Mouse (Mus musculus) liver, embryonic 16.5 days (tissue): Measurements from ENCODE around the gene Gtf2e1. TPM values are rescaled to one million over a fixed set of nuclear protein-coding genes. Genes with fewer than 3 reads are reported as not detected.

Experiments used
- ATAC-seq: fragments of 200-750 bp; cut with Nextera tagmentation; 2 replicates; pipeline ENCODE4 v1.8.0; 2017; ENCODE audit warnings: low read depth, mild to moderate bottlenecking, moderate number of reproducible peaks, moderate library complexity
- H3K27ac ChIP-seq: fragments of 300-500 bp; sonication (generic); 2 replicates; pipeline ENCODE4 v1.5.1; 2014; ENCODE audit warnings: mild to moderate bottlenecking, low read length
- H3K27me3 ChIP-seq: fragments of 300-500 bp; sonication (generic); 2 replicates; pipeline ENCODE4 v1.6.1; 2014; ENCODE audit warnings: low read depth, low read length, mixed read lengths; ENCODE audit not compliant: control insufficient read depth, insufficient read depth
- H3K36me3 ChIP-seq: fragments of 300-500 bp; sonication (generic); 2 replicates; pipeline ENCODE4 v1.6.1; 2014; ENCODE audit warnings: mild to moderate bottlenecking; ENCODE audit not compliant: control insufficient read depth, insufficient read depth
- H3K4me1 ChIP-seq: fragments of 300-500 bp; sonication (generic); 2 replicates; pipeline ENCODE4 v1.6.1; 2014; ENCODE audit warnings: low read depth, low read length, mixed read lengths; ENCODE audit not compliant: control insufficient read depth
- H3K4me2 ChIP-seq: fragments of 300-500 bp; sonication (generic); 2 replicates; pipeline ENCODE4 v1.6.1; 2014; ENCODE audit warnings: low read depth, low read length, mixed read lengths
- H3K4me3 ChIP-seq: fragments of 300-500 bp; sonication (generic); 2 replicates; pipeline ENCODE4 v1.5.1; 2014; ENCODE audit warnings: low read depth, mild to moderate bottlenecking, low read length
- H3K9ac ChIP-seq: fragments of 300-500 bp; sonication (generic); 2 replicates; pipeline ENCODE4 v1.6.1; 2014; ENCODE audit warnings: low read depth, low read length
- H3K9me3 ChIP-seq: fragments of 300-500 bp; sonication (generic); replicated peaks from 2 replicates; pipeline ENCODE4 v1.6.1; 2016; ENCODE audit warnings: low read length; ENCODE audit not compliant: control insufficient read depth
- WGBS: fragments of 180-500 bp; shearing (Covaris S2); extraction: QIAGEN DNeasy Blood & Tissue Kit; methylation state at CpG from one replicate; pipeline ENCODE4 v1.1.7; 2014; ENCODE audit not compliant: insufficient replicate concordance; 5-methylcytosine and 5-hydroxymethylcytosine counted together
- polyA plus RNA-seq: library from polyadenylated mRNA; unstranded; fragments of >200 nt; fragmentation: Nextera tagmentation; extraction: Ambion mirVana; gene quantifications from 2 replicates; pipeline ENCODE4 v1.2.1, GENCODE M21; 2015

Gtf2e1 gene
- polyA plus RNA-seq, 1 experiment from 2014 or later = 6.6 TPM

DNA sequence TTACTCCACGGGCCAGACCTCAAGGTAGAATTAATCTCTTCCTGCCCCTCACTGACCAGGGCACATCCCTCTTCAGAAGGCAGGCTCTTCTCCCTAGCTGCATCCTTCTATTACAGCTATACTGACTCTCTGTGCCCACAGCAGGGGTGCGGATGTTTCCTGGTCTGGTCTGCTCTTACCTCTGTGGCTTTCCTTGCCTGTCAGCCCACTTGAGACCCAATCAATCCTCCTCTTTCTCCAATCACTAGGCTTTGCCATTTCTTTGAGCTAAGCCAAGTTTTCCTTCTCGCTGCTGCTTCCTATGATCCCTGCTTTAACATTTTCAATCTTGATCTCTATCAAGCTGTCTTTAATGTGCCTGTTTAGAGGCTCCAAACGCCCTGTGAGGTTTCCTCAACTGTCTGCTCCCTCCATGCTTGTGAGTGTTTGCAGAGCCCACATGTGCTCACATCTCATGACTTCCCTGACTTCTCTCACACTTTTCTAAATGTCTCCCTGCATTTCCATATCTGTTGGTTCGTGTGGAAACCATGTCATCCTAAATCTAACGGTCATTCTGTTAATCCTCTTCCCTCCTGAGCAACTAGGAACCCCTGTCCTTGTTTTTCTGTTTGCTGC, 23.1 kb downstream of the Gtf2e1 start:
- Histone ChIP-seq H3K4me1 (no peaks in the 10 kb centered on the region), H3K9me3 (no peaks in the 10 kb centered on the region), H3K27ac (no peak overlapping the region), H3K4me3 (no peak overlapping the region), H3K36me3 (peaks cover 12% of the 10 kb centered on the region), H3K9ac (no peak overlapping the region), H3K27me3 (no peaks in the 10 kb centered on the region), H3K4me2 (no peak overlapping the region)
- no peak for ATAC-seq
- 70% methylated on average over 6 of the region's 6 CpGs for WGBS

DNA sequence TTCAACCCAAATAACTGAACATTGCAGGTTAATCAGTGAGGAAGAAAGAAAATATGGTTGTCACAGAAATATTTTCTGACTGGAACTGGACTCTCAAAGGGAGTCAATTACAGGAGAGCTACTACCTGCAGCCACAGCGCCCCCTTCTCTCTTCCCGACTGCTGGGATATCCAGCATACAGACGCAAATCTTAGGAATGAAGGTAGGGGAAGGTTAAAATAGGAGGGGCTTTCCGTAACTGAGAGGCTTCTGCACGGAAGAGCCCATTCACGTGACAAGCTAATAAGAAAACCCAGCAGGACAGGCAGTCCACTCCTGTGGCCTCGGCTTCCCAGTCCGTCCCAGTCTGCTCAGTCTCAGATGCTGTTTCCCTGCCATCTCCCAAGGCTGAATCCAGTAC, 24.9 kb downstream of the Gtf2e1 start:
- Histone ChIP-seq H3K36me3 (peaks cover 5% of the 10 kb centered on the region), H3K4me2 (no peak overlapping the region), H3K4me3 (no peak overlapping the region), H3K27ac (no peak overlapping the region), H3K9me3 (no peaks in the 10 kb centered on the region), H3K9ac (no peak overlapping the region), H3K4me1 (no peaks in the 10 kb centered on the region), H3K27me3 (no peaks in the 10 kb centered on the region)
- 86% methylated on average over 8 of the region's 8 CpGs for WGBS
- no peak for ATAC-seq

DNA sequence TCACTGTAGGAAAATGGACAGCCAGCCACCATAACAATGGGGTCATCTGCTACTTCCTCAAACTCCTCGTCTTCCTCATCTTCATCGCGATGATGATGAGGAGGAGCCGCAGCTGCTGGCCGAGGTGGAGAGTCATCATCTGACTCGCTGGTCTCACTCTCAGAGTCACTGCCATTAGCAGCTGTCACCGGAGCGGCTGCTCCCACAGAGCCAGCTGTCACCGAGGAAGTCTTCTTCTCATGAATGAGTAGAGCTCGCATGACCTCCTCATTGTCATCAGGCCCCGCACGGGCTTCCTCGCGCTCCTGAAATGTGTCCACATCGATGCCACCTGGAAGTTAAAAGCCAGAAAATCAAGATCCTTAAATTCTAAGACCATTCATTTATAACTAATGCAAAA, 28.1 kb downstream of the Gtf2e1 start:
- Histone ChIP-seq H3K9me3 (no peaks in the 10 kb centered on the region), H3K27me3 (no peaks in the 10 kb centered on the region), H3K9ac (no peak overlapping the region), H3K27ac (no peak overlapping the region), H3K4me1 (no peaks in the 10 kb centered on the region), H3K4me3 (no peak overlapping the region), H3K4me2 (no peak overlapping the region), H3K36me3 (peaks cover 5% of the 10 kb centered on the region)
- no peak for ATAC-seq
- 86% methylated on average over 15 of the region's 15 CpGs for WGBS

DNA sequence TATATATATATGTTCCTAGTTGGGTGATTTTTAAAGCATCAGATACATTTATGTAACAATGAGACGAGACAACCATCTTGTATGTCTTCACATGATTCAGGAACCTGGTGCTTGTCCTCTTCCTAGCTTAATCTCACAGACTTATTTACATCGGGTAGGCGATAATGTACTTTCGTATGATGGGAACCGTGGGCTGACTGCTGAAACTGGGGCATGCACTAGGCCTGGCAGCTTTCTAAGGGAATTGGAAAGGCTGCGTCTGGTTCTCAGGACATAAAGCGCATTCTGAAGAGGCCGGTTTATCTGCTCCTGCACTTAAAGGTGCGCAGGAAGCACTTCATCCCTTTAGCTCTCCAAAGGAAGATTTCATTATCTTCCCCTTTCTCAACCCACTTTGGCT, 32.8 kb downstream of the Gtf2e1 start:
- WGBS = 81% methylated on average over 9 of the region's 9 CpGs
- Histone ChIP-seq H3K36me3 (peaks cover 5% of the 10 kb centered on the region), H3K9ac (no peak overlapping the region), H3K27ac (no peak overlapping the region), H3K27me3 (no peaks in the 10 kb centered on the region), H3K4me2 (no peak overlapping the region), H3K4me1 (no peaks in the 10 kb centered on the region), H3K4me3 (no peak overlapping the region), H3K9me3 (no peaks in the 10 kb centered on the region)
- ATAC-seq = no peak

DNA sequence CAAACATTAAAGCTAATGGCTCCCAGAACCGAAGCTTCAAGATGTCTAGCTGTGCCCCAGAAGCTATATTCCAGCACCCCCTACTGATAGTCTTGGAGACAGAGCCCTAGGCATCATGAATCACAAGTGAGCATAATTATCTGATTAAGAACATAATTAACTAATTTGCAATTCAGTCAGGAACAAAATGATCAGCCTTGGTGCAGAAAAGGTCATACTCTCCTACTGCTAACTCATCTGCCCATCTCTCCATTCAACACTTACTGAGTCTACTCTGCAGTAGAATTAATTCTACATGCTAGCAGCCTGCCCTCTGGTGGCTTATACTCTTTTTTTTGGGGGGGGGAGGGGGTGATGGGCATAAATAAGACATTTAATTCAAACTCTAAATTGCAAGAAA, 35.1 kb downstream of the Gtf2e1 start:
- H3K36me3 ChIP-seq = no peaks in the 10 kb centered on the region
- no peak overlapping the region for H3K4me2 ChIP-seq
- 41% methylated on average over 1 of the region's 1 CpGs for WGBS
- H3K27ac ChIP-seq = no peak overlapping the region
- no peak overlapping the region for H3K4me3 ChIP-seq
- H3K27me3 ChIP-seq = no peaks in the 10 kb centered on the region
- ATAC-seq = no peak
- H3K9ac ChIP-seq = no peak overlapping the region
- H3K9me3 ChIP-seq = no peaks in the 10 kb centered on the region
- H3K4me1 ChIP-seq = no peaks in the 10 kb centered on the region

DNA sequence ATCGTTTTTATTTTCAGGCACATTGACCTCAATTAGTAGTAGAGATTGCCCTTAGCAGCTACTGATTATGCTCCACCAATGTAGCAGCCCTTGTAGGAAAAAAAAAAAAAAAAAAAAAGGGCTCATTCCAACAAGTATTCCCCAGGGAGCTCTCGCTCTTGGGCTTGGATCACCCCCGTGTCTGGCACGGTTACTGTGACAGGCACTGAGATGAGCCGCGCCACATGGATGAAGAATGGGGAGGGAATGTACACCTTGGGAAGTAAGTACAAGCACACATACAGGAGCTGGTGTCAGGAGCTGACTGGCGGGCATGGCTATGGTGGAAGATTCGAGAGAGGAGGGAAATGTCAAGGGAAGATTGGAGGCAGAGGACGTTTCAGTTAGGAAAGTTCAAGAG, 41.0 kb downstream of the Gtf2e1 start:
- Histone ChIP-seq H3K4me1 (no peaks in the 10 kb centered on the region), H3K4me2 (no peak overlapping the region), H3K4me3 (no peak overlapping the region), H3K27ac (no peak overlapping the region), H3K9ac (no peak overlapping the region), H3K9me3 (no peaks in the 10 kb centered on the region), H3K27me3 (no peaks in the 10 kb centered on the region), H3K36me3 (no peaks in the 10 kb centered on the region)
- WGBS = 68% methylated on average over 9 of the region's 9 CpGs
- ATAC-seq = no peak

DNA sequence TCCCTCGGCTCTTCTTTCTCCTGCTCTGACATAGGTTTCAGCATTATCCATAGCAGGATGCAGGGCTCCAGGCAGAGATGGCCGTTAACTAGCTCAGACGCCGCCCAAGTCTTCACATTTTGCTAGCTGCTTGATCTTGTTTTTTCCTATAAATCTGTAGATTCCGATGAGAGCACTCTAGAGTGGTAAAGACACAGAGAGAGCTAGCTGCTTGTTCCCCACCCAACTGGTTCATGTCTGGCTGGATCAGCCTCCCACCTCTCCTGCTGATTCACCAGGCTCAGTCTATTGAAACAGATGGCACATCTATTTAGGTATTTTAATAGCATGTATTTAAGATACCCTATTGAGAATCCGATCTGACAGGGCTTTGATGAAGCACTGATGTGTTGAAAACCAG, 44.6 kb downstream of the Gtf2e1 start:
- no peak overlapping the region for H3K9ac ChIP-seq
- H3K4me1 ChIP-seq = no peaks in the 10 kb centered on the region
- WGBS = 55% methylated on average over 6 of the region's 6 CpGs
- H3K4me3 ChIP-seq = no peak overlapping the region
- H3K9me3 ChIP-seq = no peaks in the 10 kb centered on the region
- no peaks in the 10 kb centered on the region for H3K36me3 ChIP-seq
- no peak overlapping the region for H3K4me2 ChIP-seq
- H3K27ac ChIP-seq = no peak overlapping the region
- no peaks in the 10 kb centered on the region for H3K27me3 ChIP-seq
- ATAC-seq = no peak

DNA sequence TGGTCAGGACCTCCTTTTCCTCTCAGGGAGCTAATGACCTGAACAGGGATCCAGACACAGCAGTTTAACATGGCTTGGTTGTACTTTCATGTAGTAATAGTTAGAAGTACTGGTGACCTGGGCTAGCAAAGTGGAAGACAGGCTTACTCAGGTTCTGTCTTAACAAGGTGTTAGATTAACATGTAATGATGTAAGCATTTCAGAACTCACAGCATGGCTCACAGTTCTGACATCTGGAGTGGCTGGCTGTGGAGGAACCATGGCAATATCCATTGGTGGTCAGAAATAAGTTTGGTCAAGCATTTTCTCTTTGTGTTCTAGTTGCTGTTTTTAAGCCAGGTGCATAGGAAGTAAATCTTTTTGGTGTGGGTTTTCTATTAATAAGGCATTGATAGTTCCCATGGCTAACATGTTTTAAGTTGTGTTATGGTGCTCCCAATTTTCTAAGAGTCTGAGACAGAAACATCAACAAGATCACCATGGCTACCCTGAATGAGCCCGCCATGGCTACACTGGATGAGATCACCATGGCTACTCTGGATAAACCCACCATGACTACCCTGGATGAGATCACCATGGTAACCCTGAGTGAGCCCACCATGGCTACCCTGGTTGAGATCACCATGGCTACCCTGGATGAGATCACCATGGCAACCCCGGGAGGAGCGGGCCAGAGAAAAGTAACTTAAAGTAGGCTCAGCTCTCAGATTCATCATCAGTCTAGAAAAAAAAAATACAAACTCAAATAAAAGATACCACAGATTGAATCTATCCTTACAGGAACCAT, 52.6 kb downstream of the Gtf2e1 start:
- Histone ChIP-seq H3K4me3 (no peak overlapping the region), H3K4me1 (no peaks in the 10 kb centered on the region), H3K27me3 (no peaks in the 10 kb centered on the region), H3K36me3 (no peaks in the 10 kb centered on the region), H3K9ac (no peak overlapping the region), H3K4me2 (no peak overlapping the region), H3K9me3 (no peaks in the 10 kb centered on the region), H3K27ac (no peak overlapping the region)
- no peak for ATAC-seq
- WGBS = 77% methylated on average over 3 of the region's 3 CpGs
